Mouse (Mus musculus) lung, postnatal 36 days (tissue): ENCODE results near the gene Vmn1r85.
"Not testable (repeated sequence)": the region's sequence is repeated elsewhere in the genome, so short reads cannot be mapped to it uniquely, and the experiment has no call there.

ENCODE experiments used
- DNase-seq: peaks from one replicate; pipeline ENCODE4 v3.0.0; 2022; ENCODE audit warnings: mixed read lengths

The Vmn1r85 gene

DNA sequence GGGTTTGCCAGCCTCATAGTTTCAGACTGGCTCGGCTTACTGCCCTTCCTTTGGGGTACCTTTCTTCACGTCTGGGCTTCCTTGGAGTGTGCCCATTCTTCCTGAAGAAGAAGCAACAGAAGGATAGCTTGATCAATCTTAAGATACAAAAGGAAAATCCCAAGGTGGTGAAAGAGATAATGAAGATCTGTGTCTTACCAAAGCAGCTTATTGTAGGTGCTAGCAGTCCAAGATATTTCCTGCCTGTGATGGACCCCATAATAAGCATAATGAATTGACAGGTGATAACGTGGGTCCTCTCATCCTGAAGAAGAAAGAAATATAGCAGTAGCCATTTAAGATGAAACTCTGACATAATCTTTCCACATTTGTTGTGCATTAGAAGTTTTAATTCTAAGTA, at the start of gene Vmn1r85:
Vmn1r85 (minus strand) TSS at position 101 of the 400 bp plus-strand sequence.
- DNase-seq: no peak

- DNase-seq: no peak
Observed at GRCm38 (mm10) chr7:13140057-13140456, 45.1 kb upstream of the Vmn1r85 start, which contains the start of gene Vmn1r87. TSS of gene Vmn1r87 (minus strand) at chr7:13140157.

GRCm38 (mm10) chr7:13137340-13137739, 42.4 kb upstream of the Vmn1r85 start:
- no peak for DNase-seq

DNA sequence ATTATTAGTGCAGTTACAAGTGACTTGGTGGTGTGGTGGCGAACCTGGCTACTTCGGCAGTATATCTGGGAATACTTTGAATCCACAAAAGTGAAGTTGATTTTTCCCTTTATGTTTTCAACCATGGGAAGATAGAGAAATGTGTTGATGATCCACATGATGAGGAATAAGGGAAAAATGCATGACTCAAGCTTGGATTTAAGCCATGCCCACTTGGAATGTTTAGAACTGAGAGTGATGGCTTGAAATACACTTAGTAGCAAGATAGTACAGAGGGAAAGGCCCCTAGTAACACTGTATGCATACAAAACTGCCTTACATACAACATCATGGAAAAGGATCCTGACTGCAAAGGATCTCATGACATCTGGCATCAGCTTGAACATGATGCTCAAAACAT, 36.9 kb upstream of the Vmn1r85 start:
- no peak for DNase-seq

GRCm38 (mm10) chr7:13123554-13124153, 28.7 kb upstream of the Vmn1r85 start:
- DNase-seq: not testable (repeated sequence)

DNA sequence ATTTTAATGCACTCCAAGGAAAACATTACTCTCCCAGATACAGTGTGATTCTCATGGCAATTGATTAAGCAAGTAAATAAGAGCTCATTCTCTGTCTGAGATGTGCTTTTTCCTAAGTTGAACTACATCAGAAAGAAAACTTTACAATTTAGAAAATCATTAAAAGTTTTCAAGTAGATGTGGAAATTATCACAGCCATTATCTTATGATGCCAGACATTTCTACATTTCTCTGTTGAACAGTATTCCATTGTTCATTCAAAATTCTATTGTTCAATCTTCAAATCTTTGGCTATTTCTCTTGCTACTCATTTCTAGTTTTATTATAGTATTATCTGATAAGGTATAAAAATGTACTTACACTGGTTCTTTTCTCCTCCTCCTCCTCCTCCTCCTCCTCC, 24.8 kb upstream of the Vmn1r85 start, which contains the start of gene Vmn1r86:
Vmn1r86 (minus strand) TSS at position 101 of the 400 bp plus-strand sequence.
- no peak for DNase-seq

GRCm38 (mm10) chr7:13072293-13072692, 22.7 kb downstream of the Vmn1r85 start:
- no peak for DNase-seq

GRCm38 (mm10) chr7:13063399-13063798, 31.6 kb downstream of the Vmn1r85 start:
- not testable (repeated sequence) for DNase-seq

DNA sequence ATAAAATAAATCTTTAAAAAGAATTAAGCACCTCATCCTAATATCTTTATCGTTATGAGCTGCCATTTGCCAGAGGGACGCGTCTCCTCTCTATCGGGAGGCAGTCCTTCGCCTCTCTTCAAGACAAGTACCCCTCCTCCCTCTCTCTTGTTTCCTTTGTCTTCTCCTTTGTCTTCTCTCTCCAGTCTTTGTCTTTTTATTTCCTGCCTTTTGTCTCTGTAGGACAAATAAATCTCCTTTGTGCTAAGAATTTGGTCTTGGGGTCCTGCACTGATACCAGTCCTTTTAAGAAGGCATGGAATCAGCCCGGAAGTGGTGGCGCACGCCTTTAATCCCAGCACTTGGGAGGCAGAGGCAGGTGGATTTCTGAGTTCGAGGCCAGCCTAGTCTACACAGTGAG, 35.4 kb downstream of the Vmn1r85 start:
- no peak for DNase-seq

- DNase-seq: no peak
Observed at GRCm38 (mm10) chr7:13056913-13057700, 37.9 kb downstream of the Vmn1r85 start.

- peak; percentile 97 for DNase-seq
Observed at GRCm38 (mm10) chr7:13054287-13055010, 40.5 kb downstream of the Vmn1r85 start, which contains the start of gene Mzf1. TSS of gene Mzf1 (minus strand) at chr7:13054764.

- no peak for DNase-seq
Observed at GRCm38 (mm10) chr7:13053961-13054286, 41.0 kb downstream of the Vmn1r85 start.

- no peak for DNase-seq
Observed at GRCm38 (mm10) chr7:13053501-13053900, 41.5 kb downstream of the Vmn1r85 start.

- DNase-seq: no peak
Observed at GRCm38 (mm10) chr7:13053001-13053400, 42.0 kb downstream of the Vmn1r85 start.

- peak; percentile 89 for DNase-seq
Observed at GRCm38 (mm10) chr7:13046084-13046483, 48.9 kb downstream of the Vmn1r85 start.

GRCm38 (mm10) chr7:13044254-13044625, 50.7 kb downstream of the Vmn1r85 start:
- DNase-seq: no peak

DNA sequence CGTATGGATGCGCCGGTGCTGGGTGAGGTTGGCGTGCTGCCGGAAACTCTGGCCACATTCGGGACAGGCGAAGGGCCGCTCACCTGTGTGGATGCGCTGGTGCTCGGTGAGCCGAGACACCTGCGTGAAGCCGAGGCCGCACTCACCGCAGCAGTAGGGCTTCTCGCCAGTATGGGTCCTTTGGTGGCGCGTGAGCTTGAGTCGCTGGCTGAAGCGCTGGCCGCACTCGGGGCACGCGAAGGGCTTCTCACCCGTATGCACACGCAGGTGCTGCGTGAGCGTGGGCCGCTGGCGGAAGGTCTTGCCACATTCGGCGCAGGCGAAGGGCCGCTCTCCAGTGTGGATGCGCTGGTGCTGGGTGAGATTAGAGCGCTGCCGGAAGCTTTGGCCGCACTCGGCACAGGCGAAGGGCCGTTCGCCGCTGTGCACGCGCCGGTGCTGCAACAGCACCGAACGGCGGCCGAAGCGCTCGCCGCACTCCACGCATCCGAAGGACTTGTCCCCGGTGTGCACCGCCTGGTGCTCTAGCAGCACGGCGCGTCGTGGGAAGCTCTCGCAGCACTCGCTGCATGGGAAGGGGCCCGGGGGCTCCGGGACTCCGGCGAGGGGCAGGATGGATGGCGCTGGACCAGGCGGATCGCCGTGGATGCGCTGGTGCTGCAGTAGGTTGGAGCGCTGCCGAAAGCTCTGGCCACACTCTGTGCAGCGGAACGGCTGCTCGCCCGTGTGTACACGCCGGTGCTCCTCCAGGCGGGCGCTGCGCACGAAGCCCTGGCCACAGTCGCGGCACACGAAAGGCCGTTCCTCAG, 51.3 kb downstream of the Vmn1r85 start:
- no peak for DNase-seq

- DNase-seq: no peak
Observed at GRCm38 (mm10) chr7:13043120-13043444, 51.9 kb downstream of the Vmn1r85 start.

GRCm38 (mm10) chr7:13042511-13042910, 52.5 kb downstream of the Vmn1r85 start:
- no peak for DNase-seq

DNA sequence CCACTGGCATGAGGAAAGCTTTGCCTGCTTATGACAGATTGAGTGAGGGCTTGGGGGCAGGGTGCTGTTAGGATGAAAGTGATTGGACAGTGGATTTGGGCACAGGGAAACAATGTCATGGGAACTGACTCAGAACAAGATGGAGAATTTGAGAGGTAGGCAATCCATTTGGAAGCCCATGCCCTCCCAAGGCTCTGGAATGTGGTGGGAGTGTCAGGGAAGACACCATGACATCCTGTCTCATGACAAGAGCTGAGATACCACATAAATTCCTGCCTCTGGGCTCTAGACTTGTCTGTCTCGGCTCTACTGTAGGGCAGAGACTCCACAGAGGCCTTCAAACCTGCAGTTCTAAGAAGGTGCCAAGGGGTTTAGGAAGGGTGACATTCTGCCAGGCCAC, 53.7 kb downstream of the Vmn1r85 start:
- no peak for DNase-seq

DNA sequence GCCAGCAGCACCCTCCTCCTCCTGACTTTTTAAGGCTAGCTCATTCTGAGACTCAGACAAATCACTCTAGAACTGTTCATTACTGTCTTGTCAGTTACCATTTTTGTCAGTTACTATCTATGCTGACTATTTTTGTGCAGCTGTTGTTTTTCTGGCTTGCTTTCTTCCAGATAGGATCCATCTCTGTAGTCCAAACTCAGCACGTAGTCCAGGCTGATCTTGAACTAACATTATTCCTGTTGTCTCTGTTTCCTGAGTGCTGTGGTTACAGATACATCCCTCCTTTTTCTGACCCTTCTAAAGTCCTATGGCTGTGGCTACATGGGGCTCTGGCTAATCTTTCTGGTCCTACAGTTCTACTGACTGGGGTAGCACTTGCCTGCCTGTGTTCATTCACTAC, 55.8 kb downstream of the Vmn1r85 start:
- DNase-seq: no peak

GRCm38 (mm10) chr7:13038621-13039169, 56.3 kb downstream of the Vmn1r85 start:
- peak; percentile 54 for DNase-seq
